Mouse (Mus musculus) ovary, postnatal 10 days (tissue): ENCODE data around the gene Mfsd6.

Experiments
- DNase-seq: peaks from one replicate; pipeline ENCODE4 v3.0.0; 2022; ENCODE audit warnings: low spot score

The Mfsd6 gene

DNA sequence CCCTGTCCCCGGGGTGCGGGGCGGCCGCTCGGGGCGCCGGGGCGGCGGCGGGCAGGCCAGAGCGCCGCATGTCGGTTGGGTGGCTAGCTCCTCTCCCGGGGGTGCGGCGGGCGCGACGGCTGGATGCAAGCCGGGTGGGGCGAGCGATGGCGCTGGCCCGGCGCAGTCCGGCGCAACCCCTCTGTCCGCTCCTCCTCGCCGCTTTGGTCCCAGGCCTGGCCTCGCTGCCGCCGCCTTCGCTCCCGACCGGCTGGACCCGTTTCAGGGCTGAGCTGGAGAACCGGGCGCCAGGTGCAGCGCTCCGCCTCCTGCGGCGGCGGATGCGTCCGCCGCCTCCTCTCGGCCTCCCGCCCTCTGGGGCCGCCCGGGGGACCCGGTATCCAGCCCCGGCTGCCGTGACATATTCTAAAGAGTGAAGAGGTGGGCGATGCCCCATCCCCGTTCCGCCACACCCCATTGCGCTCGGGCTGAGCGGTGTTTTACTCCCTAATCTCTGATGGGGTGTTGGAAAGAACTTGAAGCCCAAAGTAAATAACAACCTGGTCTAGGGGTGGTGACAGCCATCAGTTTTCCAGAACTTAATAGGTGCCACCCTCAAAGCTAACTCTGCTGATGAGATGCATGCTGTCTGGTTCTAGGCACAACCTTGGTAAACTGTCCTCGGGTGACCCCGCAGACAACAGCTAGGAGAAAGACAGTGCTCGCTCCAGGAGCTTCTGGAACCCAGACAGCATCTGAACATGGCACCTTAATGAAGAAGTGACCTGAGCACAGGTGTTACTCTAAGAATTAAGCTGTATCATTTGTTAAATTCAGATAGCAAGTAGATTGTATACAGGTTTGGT is at the start of gene Mfsd6:
Gene Mfsd6, minus strand, starts transcription at position 407 of the 845 bp plus-strand sequence.
- DNase-seq, result peak; percentile 29

DNA sequence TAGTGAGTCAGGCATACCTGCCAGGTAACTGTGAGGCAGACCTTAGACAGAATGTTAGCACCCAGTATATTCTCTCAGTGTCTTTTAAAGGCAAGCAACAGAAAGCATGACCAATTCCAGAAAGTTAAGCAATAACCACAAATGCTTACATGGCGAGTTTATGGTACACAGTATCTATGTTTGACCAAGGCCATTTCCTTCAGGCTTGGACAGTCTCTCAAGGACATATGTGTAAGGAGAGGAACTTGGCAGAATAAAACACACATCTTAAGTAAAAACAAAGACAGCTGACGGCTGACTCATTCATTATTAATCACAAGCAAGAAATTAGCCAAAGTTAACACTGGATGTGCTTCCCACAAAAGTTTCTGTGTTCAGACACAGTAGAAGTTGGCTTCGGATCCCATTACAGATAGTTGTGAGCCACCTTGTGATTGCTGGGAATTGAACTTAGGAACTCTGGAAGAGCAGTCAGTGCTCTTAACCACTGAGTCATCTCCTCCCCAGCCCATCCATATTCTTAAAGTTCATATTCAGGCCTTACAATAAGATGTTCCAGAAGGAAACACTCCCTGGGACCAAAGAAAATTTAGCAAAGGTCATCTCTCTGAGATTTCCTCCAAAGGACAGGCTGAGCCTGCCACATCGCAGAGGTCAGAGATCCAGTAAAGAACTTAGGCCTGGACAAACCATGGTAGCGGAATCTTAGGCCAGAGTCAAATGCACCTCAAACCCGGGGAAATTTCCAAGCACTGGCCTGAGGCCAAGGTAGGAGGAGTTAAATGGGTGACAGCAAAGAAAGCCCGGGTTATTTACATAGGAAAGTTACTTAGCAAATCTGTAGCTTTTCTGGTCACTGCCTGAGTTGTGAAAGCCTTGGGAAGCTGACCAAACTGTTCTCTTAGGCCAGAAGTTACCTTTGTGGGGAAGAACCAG is 38.2 kb upstream of the Mfsd6 start:
- DNase-seq, result no peak

DNA sequence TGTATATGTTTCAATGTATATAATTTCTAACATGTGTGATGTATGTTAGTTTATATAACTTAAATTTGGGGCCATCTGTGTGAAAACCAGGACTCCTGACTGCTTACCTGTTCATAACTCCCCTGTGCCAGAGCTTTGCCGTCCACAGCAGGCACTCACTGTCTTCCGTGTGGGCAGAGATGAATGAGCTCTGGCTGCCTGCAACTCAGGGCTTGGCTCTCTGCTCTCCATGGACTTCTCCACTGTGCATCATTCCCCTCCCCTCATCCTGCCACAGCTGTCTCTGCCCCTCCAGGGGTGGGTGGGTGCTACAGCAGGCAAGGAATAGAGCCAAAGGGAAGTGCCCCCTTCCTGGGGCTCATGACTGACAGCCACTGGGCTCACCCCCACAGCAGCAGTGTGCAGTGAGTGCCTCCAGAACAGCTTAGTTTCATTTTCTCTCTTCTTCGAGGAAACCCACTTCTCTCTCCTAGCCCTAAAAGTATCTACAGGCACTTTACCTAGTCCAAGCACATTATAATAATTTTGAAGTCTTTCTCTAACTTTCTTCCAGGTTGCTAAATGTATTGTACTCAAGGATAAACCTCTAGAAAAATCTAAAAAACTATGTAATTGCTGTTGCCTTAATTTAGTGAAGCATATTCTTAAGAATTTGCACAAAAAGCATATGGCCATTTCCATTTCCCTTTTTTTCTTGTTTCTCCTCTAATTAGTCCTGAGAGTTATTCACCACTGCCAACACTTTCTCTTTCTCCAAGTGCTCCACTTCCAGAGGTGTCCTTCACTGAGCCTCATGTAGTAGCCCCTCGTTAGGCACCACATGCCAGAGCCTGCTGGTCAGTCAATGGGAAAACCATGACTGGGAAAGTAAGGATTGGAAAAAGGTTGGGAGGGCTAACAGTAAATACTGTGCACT is 36.9 kb upstream of the Mfsd6 start:
- DNase-seq, result no peak

DNA sequence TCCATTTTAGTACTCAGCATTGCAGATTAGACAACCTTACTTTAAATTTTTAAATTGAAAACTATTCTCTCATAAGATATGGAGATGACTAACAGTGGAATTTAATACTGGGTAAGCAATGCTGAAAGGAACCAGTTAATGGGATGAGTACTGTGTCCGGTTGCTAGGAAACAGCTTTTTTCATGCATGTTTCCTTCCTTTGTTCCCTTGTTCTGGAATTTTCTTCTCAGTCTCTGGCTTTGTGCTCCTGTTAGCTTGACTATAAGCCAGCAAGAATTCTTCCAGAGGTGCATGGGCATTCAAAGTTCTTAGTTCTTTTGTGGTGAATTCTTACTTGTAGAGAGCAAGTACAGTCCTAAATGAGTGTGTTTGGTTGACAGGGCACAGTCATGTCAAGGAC is 30.9 kb upstream of the Mfsd6 start:
- DNase-seq, result no peak

DNA sequence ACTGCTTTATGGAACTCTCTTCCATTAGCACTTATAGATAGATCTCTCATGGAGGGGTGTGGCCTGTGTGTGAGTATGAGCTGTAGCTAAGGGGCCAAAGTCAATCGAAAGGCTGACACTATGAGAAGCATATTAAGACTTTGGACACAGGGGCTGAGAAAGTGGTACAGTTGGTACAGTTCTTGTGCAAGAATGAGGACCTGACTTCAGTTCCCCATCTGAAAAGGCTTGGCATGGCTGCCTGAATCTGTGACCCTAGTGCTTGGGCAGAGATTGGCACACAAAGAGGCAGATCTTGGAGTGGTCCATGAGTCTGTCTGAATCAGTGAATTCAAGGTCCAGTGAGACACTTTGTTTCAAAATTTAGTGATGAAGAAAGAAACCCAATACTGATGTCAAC is 27.1 kb upstream of the Mfsd6 start:
- no peak for DNase-seq

DNA sequence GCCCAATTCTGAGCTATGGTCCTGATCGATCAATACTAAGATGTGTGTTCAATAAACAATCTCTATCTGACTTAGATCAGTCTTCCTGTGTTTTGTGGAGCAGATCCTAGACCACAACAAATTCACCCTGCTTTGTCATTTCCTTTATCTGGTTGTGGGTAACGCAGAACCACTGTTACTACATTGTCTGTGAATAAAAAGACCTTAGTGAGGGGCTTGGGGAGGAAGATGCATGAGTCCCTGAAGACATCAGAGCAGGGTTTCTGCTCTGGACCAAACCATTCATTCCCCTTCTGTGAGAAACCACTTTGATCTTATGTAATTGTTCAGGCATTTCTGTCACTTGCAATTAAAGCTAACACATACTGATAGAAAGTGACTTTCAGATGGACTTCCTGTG is 26.6 kb upstream of the Mfsd6 start:
- no peak for DNase-seq

DNA sequence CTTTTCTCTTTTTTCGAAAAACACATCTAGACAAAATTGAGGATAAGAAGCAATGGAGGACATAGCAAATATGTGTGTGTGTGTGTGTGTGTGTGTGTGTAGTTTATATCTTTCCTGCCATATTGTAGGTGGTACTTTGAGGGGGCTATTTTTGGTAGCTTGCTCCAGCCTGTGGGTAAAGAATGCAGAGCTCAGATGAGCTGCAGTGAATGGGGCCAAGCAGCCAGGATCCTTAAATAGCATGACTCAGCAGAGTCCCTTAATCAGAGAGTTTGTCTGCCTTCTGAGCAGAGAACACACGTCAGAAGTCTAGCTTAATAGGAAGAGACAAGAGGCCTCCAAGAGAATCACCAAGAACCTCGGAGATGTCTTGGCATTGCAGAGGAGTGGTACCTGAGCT is 25.4 kb upstream of the Mfsd6 start:
- no peak for DNase-seq

DNA sequence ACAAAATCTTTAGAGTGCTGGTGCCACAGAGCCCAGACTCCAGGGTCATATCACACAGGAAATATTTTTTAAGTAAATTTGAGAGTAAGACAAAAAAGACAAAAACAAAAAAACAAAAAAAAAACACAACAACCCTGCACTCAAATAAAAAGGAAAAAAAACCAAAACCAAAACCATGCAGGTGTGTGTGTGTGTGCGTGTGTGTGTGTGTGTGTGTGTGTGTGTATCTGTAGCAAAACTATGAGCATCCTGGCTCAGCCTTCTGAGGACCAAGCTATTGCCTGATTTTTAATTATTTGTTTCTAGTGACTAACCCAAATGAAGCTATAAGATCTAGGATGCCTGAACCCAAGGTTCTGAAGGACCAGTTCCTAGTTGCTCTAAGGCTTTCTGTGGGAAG is 24.4 kb upstream of the Mfsd6 start:
- no peak for DNase-seq

DNA sequence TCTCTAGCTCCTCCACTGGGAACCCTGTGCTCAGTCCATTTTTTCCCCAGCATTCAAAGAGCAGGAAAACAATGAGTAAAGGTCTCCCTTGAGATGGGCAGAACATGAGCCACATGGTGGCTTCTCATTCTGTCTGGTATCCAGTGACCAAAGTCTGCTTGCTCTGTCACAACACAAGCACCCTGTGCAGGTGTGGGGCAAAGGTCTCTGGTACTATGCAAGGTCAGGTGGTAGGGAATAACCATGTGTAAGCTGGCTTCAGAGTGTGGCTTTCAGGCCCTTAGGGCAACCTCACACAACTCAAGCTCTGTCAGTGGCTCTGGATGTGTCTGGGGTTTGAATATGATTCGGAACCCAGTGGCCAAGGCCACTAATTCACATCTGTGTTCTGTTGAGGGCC is 22.7 kb upstream of the Mfsd6 start:
- no peak for DNase-seq

DNA sequence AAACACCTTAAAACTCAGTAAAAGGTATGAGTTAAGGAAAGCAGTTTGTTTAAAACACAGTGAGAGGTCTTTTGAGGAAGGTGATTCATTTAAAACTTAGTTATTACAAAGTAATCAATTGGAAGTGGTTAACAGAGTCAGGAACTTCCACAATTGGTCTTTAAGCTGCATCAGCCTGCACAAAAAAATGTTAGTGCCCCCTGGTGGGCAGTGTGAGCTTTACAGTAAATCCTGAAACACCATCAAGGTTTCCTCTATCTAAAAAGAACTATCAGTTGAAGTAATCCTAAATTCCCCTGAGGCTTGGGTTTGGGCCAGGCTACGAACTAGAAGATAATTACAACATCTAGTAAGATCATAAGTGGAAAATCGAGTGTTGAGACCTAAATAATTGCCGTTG is 21.0 kb upstream of the Mfsd6 start:
- DNase-seq, result no peak

DNA sequence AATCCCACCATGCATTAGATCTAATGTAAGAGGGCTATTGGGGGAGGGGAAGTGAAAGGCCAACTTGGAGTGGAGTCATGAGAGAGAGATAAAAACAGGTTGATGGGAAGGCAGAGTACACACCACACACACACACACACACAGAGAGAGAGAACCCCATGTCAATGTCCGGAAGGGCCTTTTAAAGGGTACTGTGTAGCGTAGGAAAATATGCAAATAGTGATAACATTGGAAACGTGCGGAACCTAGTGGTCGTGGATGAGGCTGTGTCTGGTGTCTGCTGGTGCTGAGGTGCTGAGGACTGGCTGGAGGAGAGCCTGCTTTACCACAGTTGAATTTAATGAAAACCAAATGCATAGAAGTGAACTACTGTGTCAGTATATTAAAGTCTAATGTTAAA is 15.3 kb upstream of the Mfsd6 start:
- no peak for DNase-seq

DNA sequence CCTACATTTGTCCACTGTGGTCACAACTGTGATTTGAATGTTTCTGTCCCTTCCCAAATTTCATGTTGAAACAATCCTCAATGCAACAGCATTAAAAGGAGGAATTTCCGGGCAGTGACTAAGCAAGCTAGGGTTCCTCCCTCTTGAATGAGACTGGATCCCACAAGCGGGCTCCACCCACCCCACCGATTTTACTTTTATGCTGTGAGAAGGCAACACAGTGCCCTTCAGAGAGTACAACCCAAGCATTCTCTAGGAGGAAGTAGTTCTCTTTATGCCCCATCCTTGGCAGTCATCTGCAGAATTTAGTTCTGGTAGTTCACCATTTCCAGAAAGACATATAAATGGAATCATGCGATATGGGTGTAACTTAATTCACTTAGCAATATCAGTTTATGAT is 6.9 kb upstream of the Mfsd6 start:
- no peak for DNase-seq

DNA sequence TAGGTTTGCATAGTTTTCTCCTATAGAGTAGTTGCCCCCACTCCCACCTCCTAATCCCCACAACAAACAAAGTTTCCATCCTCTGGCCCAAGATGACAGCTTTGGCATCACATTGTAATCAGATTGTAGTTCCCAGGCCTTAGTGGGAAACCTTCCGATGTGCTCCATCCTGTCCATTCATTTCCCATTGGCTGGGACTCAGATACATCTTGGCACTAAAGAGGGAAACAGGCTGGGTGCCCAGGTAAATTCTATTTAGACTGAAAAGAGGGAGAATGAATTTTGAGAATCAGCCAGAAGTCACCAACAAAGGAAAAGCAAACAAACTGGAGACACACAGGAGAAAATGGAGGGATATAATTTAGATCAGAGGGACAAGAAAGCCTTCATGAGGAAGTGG is 3.0 kb upstream of the Mfsd6 start:
- no peak for DNase-seq

DNA sequence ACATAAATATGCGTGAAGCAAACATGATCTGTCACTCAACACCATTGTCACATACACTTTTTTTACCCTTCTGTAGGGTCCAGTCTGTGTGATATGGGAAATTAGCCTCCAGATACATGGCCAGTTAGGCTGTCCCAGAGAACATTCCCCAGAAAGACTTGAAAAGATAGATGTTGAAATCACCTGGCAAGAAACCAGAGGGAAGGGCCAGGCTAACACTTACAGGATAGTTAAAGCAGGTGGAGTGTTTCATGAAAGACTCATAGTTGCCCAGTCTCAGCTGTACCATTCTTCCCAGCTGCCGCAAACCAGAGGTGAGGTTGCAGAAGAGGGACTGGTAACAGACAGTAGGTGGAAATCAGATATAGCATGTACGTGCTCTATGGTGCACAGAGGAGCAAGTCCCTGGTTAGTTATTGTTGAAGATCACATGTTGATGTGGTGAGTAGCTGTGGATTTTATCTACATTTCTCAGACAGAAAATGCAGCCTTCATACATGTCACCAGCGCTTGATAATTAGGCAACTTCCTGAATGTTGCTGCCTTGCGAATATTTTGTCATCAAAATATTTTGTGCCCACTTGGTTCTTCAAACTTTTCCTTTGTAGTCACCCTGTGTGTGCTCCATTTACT is 1.7 kb upstream of the Mfsd6 start:
- DNase-seq, result no peak

DNA sequence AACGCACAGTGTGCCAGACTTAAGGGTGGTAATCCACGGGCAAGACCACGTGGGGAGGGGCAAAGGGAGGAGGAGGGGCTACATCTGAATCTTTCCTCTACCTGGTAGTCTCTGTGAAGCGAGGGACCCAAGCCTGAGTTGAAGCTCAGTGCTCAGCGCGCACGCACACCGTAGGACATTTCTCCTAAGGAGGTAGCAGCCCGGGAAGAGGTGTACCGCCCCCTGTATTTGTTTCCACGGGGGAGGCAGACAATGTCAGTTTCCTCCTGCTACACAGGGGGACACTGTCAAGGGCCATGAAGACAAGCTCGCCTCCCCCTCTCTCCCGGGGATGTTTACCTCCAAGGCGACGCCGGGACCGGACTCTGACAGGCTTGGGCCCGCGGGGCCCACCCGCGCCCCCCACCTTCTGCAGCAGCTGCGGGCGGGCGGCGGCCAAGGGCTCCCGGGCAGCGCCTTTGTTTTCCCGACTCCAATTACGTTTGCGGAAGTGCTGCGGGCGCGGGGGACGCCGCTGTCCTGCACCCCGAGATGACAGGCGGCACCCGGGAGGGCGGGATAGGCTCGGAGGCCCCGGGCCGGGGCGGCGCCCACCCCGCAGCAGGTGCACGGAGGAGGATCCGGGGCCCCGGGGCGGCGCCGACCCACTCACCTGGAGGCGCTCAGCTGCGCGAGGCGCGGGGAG is 749 bp downstream of the Mfsd6 start:
- peak; percentile 24 for DNase-seq

DNA sequence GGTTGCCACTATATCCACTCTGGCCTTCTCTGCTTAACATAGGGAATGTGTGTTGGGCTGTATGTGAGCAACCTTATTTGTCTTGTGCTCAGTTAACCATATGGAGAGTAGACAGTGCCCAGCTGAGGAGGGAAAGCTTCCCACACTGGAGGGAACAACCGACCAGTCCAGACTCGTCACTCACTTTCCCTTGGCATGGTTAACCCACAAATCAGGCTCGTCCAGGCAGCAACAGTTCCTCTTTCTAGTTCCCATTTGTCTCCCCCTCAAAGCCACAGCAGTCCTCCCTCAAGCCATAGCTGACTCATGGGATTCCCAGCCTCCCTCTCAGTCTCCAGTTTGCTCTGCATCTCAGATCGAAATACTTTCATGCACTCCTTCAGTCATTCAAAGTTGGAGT is 4.7 kb downstream of the Mfsd6 start:
- no peak for DNase-seq

DNA sequence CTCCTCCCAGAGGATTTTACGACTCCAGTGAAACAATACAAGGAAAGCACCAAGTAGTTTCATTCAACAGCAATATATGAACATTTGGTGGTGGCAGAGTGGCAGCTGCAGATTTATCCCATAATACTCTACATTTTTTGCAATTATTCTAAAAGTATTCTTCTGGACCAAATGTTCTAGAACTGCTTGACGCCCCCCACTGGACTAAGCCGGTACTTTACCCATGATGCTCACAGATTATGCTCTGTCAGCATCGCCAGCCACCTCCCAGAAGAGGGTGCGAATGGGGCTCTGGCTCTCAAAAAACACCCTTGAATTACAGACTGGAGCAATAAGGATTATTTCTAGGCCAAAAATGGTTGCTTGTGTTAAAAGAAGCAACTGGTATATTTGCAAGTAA is 8.2 kb downstream of the Mfsd6 start:
- no peak for DNase-seq

DNA sequence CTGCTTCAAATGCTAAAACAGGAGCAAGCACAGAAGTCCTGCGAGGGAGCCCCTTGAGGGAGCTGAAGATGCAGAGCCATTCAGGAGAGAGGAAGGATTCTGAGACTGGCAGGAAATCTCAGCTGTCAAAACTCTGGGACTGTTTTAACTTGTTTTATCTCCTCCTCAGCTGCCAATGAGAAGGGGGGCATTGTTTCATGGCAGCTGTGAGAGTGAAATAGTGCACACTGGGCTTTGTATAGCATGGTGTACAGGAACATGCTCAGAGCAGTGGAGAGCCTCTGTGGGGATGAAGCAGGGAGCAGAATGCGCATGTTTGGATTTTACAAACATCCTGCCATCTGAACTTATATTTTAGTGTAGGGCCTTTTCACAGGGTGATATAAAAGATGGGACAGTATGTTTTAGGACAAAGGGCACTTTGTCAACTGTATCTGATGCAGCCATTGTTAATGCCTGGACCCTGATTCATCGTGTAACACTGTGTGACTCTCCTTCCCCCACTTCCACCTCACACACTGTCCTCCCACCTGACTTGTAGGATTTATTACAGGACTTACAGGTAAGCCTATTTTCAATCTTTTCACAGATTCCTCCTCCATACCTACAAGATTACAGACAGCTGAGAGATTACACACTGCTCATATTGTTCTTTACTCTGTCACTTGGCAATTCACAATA is 9.1 kb downstream of the Mfsd6 start:
- no peak for DNase-seq

DNA sequence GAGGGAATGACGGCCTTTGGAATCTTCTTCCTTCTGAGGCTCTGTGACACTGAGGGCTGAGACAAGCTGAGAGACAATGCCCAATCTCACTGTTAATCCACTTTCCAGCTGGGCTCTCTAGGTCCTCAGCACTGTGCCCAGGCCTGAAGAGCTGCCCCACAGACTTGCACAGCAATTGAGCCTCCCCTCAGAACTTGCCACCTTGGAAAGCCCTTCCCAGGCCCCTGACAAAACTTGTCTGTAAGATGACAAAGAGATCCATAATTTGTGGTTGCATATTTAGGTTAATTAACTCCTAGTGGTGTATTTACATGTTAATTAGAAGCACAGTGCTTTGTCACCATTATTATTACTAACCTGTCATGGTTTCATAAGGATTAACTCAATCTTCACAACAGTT is 12.8 kb downstream of the Mfsd6 start:
- DNase-seq, result no peak

DNA sequence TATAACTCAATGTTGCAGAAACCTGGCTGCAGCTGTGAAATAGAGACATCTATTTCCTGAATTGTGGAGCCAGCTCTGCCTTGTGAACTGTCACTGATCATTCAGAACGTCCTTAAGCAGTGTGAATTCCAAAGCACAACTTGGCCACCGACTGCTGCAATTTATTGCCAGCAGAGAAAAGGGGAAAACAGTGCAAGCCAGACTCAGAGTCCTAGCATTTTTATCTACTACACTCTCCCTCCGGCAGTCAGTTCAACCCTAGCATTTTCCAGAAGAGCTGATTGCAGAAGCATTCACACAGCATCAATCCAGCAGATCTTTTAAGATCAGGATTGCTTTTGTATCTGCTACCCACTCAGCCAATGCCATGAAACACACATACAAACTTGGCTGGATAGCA is 13.2 kb downstream of the Mfsd6 start:
- no peak for DNase-seq

DNA sequence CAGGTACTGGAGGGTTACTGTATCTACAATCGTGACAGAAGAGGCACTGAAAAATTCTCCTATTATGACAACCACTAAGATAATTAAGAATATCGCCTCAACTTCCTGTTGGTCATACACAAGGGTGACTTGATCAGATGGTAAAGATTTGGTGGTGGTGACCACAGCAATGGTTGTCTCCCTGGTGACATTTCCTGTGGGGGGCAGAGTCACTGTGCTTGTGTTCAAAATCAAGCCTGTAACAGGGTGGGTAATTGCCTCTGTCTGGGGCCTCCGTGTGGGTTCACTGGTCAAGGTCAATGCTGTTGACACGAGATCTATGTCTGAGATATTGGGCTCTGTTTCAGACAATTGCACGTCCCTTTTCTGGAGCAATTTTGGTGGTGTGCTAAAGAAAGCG is 18.5 kb downstream of the Mfsd6 start:
- no peak for DNase-seq
